Mouse (Mus musculus): Measurements from ENCODE around the gene Rsad1. TPM values are rescaled to one million over a fixed set of nuclear protein-coding genes. Genes with fewer than 3 reads are reported as not detected.

The Rsad1 gene
- polyA plus RNA-seq, 1 experiment from 2014 or later, result 5.9 TPM

DNA sequence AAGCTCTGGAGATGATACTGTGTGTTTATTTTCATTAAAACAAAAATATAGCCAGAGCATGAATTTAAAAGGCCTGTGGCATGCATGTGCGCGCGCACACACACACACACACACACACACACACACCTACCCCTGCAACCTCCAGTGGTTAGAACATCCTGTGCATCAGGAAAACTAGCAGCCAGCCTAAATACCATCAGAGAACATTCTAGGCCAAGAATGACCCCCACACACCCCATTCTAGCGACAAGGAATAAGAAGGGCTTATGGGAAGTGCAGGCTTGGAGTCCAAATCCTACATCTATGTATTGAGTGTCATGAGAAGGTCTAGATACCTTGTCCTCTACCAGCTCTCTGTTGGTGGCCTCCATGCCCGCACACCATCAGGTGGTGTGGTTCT lies 14.3 kb upstream of the Rsad1 start:
- Histone ChIP-seq H3K4me1 (ENCODE audit: control insufficient read depth, insufficient read depth, low read length) (peaks cover 7% of the 10 kb centered on the region; the same call in 1 of the 2 replicates), H3K9me3 (ENCODE audit: control insufficient read depth, low read length) (no peaks in the 10 kb centered on the region), H3K4me3 (replicated peaks; ENCODE audit: low read depth, low read length) (no peak overlapping the region), H3K36me3 (ENCODE audit: control insufficient read depth, insufficient read depth, low read length) (no peaks in the 10 kb centered on the region), H3K9ac (replicated peaks; ENCODE audit: low read length) (no peak overlapping the region), H3K27me3 (ENCODE audit: control insufficient read depth, insufficient read depth, low read length) (peaks cover 11% of the 10 kb centered on the region), H3K27ac (replicated peaks; ENCODE audit: low read depth, low read length) (no peak overlapping the region), H3K4me2 (ENCODE audit: low read length) (no peak overlapping the region)
- ATAC-seq (ENCODE audit: low FRiP score, low TSS enrichment), result no peak
- WGBS, result 96% methylated on average over 5 of the region's 5 CpGs
- DNase-seq, result no peak

DNA sequence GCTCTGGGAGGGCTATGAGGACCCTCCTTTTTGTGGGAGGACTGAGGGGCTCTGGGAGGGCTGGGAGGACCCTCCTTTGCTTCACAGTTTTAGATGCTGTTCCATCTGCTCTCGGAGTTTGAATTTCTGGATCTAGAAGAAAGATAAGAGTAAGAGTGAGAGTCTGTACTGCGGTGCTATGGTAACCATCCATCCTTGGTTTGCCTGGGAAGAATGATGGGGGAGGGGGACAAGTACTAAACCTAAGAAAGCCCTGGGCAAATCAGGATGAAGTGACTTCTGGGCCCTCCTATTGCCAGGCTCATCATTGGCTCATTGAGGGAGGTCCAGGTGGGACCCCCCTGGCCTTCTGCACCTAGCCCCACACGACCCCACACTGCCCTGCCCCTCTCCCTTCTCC lies 9.2 kb upstream of the Rsad1 start:
- no peak overlapping the region for H3K9ac ChIP-seq (replicated peaks; ENCODE audit: low read length)
- H3K4me3 ChIP-seq (replicated peaks; ENCODE audit: low read depth, low read length), result no peak overlapping the region
- no peak overlapping the region for H3K27ac ChIP-seq (replicated peaks; ENCODE audit: low read depth, low read length)
- H3K9me3 ChIP-seq (ENCODE audit: control insufficient read depth, low read length), result no peaks in the 10 kb centered on the region
- H3K27me3 ChIP-seq (ENCODE audit: control insufficient read depth, insufficient read depth, low read length), result no peaks in the 10 kb centered on the region
- DNase-seq (no peak), ATAC-seq (ENCODE audit: low FRiP score, low TSS enrichment) (no peak)
- H3K36me3 ChIP-seq (ENCODE audit: control insufficient read depth, insufficient read depth, low read length), result no peaks in the 10 kb centered on the region
- no peak overlapping the region for H3K4me2 ChIP-seq (ENCODE audit: low read length)
- no peaks in the 10 kb centered on the region for H3K4me1 ChIP-seq (ENCODE audit: control insufficient read depth, insufficient read depth, low read length)
- 71% methylated on average over 3 of the region's 3 CpGs for WGBS

DNA sequence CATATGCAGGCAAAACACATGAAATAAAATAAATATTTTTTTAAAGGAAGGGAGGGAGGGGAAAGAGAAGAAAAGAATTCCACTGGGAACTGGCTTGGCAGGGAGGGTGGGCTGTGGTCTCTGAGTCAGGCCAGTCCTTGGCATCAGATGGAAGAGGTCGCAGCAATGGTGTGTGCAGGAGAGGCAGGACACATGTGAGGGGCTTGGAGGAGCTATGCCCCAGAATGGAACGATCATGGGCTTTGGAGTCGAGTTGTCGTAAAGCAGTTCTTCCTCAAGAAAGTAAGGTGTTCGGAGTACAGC lies 1.3 kb upstream of the Rsad1 start:
- Histone ChIP-seq H3K9me3 (ENCODE audit: control insufficient read depth, low read length) (no peaks in the 10 kb centered on the region), H3K4me1 (ENCODE audit: control insufficient read depth, insufficient read depth, low read length) (peaks cover 4% of the 10 kb centered on the region), H3K27ac (replicated peaks; ENCODE audit: low read depth, low read length) (no peak overlapping the region), H3K4me2 (ENCODE audit: low read length) (no peak overlapping the region), H3K9ac (replicated peaks; ENCODE audit: low read length) (no peak overlapping the region), H3K27me3 (ENCODE audit: control insufficient read depth, insufficient read depth, low read length) (no peaks in the 10 kb centered on the region), H3K4me3 (replicated peaks; ENCODE audit: low read depth, low read length) (no peak overlapping the region), H3K36me3 (ENCODE audit: control insufficient read depth, insufficient read depth, low read length) (no peaks in the 10 kb centered on the region)
- ATAC-seq (ENCODE audit: low FRiP score, low TSS enrichment) (no peak), DNase-seq (no peak)
- WGBS, result 86% methylated on average over 5 of the region's 5 CpGs

DNA sequence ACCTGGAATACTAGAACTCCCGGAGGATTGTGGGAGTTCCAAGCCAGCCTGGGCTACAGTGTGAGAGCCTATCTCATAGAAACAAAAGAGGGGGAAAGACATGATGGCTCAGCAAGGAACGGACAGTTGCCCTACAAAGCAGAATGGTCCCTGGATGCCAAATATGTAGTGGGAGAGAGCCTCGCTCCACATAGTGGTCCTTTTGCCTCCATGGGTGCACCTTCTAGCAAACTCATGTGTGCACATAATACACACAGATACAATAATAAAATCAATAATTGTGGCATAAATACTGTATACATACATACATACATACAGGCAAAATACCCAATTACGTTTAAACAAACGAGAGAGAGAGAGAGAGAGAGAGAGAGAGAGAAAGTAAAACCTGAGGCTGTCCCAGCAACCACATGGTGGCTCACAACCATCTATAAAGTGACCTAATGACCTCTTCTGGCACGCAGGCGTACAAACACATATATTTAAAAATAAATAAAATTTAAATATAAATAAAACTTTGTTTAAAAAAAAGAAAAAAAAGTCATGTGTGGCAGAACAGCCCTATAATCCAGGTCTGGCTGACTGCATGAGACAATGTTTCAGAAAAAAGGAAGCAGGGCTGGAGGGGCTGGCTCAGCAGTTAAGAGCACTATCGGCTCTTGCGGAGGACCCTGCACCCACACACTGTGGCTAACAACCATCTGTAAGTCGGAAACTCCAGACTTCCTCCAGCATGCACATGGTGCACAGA lies 811 bp upstream of the Rsad1 start:
- H3K4me2 ChIP-seq (ENCODE audit: low read length), result 0 out of 2 replicates have a peak overlapping the region, but pooled peaks have one; percentile 19
- no peak overlapping the region for H3K4me3 ChIP-seq (replicated peaks; ENCODE audit: low read depth, low read length)
- WGBS, result 79% methylated on average over 10 of the region's 10 CpGs
- ATAC-seq (ENCODE audit: low FRiP score, low TSS enrichment) (no peak), DNase-seq (no peak)
- H3K27me3 ChIP-seq (ENCODE audit: control insufficient read depth, insufficient read depth, low read length), result no peaks in the 10 kb centered on the region
- no peaks in the 10 kb centered on the region for H3K36me3 ChIP-seq (ENCODE audit: control insufficient read depth, insufficient read depth, low read length)
- no peaks in the 10 kb centered on the region for H3K9me3 ChIP-seq (ENCODE audit: control insufficient read depth, low read length)
- H3K9ac ChIP-seq (replicated peaks; ENCODE audit: low read length), result no peak overlapping the region
- 0 out of 2 replicates have a peak overlapping the region, but pooled peaks have one; percentile 37 for H3K27ac ChIP-seq (replicated peaks; ENCODE audit: low read depth, low read length)
- peaks cover 4% of the 10 kb centered on the region for H3K4me1 ChIP-seq (ENCODE audit: control insufficient read depth, insufficient read depth, low read length)

DNA sequence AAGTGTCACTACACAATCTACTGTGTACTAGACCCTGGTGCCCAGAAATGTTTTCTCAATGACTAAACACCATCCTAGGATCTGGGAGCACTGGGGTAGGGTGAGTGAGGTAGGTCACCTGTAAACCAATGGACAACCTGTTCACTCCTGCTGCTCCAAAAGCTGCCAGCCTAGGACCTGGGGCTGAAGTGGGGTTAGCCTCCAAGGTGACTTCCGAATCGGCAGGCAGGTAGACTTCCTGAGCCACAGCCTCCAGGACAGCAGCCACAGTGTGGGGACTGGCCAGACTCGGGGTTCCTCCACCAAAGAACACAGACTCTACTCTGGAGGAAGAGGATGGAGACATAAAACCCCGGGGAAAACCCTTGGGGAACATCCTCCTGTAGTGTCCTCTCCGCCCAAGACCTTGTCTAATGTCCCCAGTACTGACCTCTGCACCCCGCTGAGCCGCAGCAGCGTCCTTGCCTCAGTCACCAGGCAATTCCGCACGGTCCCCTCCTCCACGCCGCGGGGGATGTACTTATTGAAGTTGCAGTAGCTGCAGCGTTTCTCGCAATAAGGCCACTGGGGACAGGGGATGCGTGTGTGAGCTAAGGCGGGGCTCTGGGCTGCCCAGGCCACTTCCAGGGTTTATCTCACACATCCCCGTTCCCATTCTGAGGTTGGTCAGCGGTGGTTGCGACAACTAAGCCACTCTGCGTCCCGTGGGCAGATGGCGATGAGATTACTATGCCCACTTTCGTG lies 842 bp downstream of the Rsad1 start:
- Histone ChIP-seq H3K4me2 (ENCODE audit: low read length) (peak overlapping the region; percentile 92), H3K4me1 (ENCODE audit: control insufficient read depth, insufficient read depth, low read length) (peaks cover 7% of the 10 kb centered on the region), H3K9me3 (ENCODE audit: control insufficient read depth, low read length) (no peaks in the 10 kb centered on the region), H3K9ac (replicated peaks; ENCODE audit: low read length) (peak overlapping the region; percentile 64), H3K27ac (replicated peaks; ENCODE audit: low read depth, low read length) (peak overlapping the region; percentile 79), H3K36me3 (ENCODE audit: control insufficient read depth, insufficient read depth, low read length) (no peaks in the 10 kb centered on the region), H3K4me3 (replicated peaks; ENCODE audit: low read depth, low read length) (peak overlapping the region; percentile 57), H3K27me3 (ENCODE audit: control insufficient read depth, insufficient read depth, low read length) (no peaks in the 10 kb centered on the region)
- WGBS, result 12% methylated on average over 24 of the region's 24 CpGs
- peak; percentile 73 for DNase-seq
- peak; percentile 21; the same call in 1 of the 2 replicates for ATAC-seq (ENCODE audit: low FRiP score, low TSS enrichment)

DNA sequence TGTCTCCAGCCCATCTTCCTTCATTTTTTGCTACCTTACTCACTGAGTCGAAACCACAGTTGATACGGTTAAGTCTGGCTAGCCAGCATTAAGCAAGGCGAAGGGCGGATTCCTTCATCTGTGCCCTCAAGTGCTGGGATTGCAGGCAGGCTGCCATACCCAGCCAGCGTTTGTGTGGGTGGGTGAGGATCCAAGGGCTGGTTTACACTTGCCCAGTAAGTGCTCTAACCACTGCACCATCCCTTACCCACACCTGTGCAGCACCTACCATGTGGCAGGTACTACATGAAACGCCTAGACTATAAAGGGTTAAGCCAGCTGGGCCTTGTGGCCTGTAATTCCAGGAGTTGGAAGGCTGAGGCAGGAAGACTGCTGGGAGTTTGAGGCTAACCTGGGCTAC lies 1.8 kb downstream of the Rsad1 start:
- H3K27me3 ChIP-seq (ENCODE audit: control insufficient read depth, insufficient read depth, low read length), result no peaks in the 10 kb centered on the region
- H3K9ac ChIP-seq (replicated peaks; ENCODE audit: low read length), result no peak overlapping the region
- peaks cover 7% of the 10 kb centered on the region for H3K4me1 ChIP-seq (ENCODE audit: control insufficient read depth, insufficient read depth, low read length)
- H3K9me3 ChIP-seq (ENCODE audit: control insufficient read depth, low read length), result no peaks in the 10 kb centered on the region
- H3K4me2 ChIP-seq (ENCODE audit: low read length), result no peak overlapping the region
- 93% methylated on average over 6 of the region's 6 CpGs for WGBS
- H3K27ac ChIP-seq (replicated peaks; ENCODE audit: low read depth, low read length), result no peak overlapping the region
- H3K36me3 ChIP-seq (ENCODE audit: control insufficient read depth, insufficient read depth, low read length), result peaks cover 3% of the 10 kb centered on the region; the same call in 1 of the 2 replicates
- DNase-seq, result no peak
- no peak overlapping the region for H3K4me3 ChIP-seq (replicated peaks; ENCODE audit: low read depth, low read length)
- no peak for ATAC-seq (ENCODE audit: low FRiP score, low TSS enrichment)

DNA sequence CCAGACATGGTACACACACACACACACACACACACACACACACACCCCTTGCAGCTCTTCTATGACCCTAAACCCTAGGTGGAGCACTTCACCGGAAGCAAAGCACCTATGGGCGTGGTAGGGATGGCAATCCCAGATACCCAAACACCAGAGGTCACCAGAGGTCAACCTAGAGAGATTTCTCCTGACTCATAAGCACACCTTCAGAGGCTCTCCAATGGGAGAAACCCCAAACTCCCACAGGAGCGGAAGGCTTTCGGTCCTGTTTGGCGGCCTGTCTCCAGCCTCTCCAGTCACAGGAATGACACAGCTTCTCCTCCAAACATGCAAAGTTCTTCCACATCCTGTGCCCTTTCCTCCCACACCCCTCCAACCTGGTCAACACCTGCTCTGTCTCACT lies 2.7 kb downstream of the Rsad1 start:
- no peak overlapping the region for H3K27ac ChIP-seq (replicated peaks; ENCODE audit: low read depth, low read length)
- H3K9ac ChIP-seq (replicated peaks; ENCODE audit: low read length), result no peak overlapping the region
- peaks cover 5% of the 10 kb centered on the region; the same call in 1 of the 2 replicates for H3K36me3 ChIP-seq (ENCODE audit: control insufficient read depth, insufficient read depth, low read length)
- no peak for DNase-seq
- peaks cover 7% of the 10 kb centered on the region for H3K4me1 ChIP-seq (ENCODE audit: control insufficient read depth, insufficient read depth, low read length)
- 95% methylated on average over 5 of the region's 5 CpGs for WGBS
- H3K4me2 ChIP-seq (ENCODE audit: low read length), result no peak overlapping the region
- no peaks in the 10 kb centered on the region for H3K27me3 ChIP-seq (ENCODE audit: control insufficient read depth, insufficient read depth, low read length)
- no peaks in the 10 kb centered on the region for H3K9me3 ChIP-seq (ENCODE audit: control insufficient read depth, low read length)
- H3K4me3 ChIP-seq (replicated peaks; ENCODE audit: low read depth, low read length), result no peak overlapping the region
- ATAC-seq (ENCODE audit: low FRiP score, low TSS enrichment), result no peak

DNA sequence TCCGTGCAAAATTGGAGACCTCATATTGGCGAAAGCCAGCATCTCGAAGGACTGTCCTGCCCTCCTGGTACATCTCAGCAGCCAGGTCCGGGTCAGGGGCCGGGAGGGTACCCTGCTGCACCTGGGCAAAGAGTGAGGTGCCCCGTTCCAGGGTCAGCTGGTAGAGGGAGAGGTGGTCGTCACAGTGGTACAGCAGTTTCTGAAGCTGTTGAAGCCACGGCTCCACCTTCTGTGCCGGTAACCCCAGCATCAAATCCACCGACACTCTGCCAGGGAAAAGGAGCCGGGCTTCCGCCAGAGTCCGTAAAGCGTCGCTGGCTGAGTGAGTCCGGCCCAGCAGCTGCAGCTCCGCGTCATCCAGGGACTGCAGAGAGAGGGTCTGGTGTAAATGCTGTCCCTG lies 4.6 kb downstream of the Rsad1 start:
- no peaks in the 10 kb centered on the region for H3K27me3 ChIP-seq (ENCODE audit: control insufficient read depth, insufficient read depth, low read length)
- 46% methylated on average over 18 of the region's 18 CpGs for WGBS
- peaks cover 5% of the 10 kb centered on the region; the same call in 1 of the 2 replicates for H3K36me3 ChIP-seq (ENCODE audit: control insufficient read depth, insufficient read depth, low read length)
- no peak overlapping the region; the same call in 1 of the 2 replicates for H3K4me2 ChIP-seq (ENCODE audit: low read length)
- no peaks in the 10 kb centered on the region for H3K9me3 ChIP-seq (ENCODE audit: control insufficient read depth, low read length)
- no peak overlapping the region for H3K27ac ChIP-seq (replicated peaks; ENCODE audit: low read depth, low read length)
- DNase-seq (peak; percentile 27), ATAC-seq (ENCODE audit: low FRiP score, low TSS enrichment) (no peak)
- peaks cover 7% of the 10 kb centered on the region for H3K4me1 ChIP-seq (ENCODE audit: control insufficient read depth, insufficient read depth, low read length)
- 0 out of 2 replicates have a peak overlapping the region, but pooled peaks have one; percentile 7 for H3K9ac ChIP-seq (replicated peaks; ENCODE audit: low read length)
- H3K4me3 ChIP-seq (replicated peaks; ENCODE audit: low read depth, low read length), result no peak overlapping the region

Data from midbrain, embryonic 14.5 days (tissue).